Mouse (Mus musculus): ENCODE measurements around the gene Mrpl41. TPM values are rescaled to one million over a fixed set of nuclear protein-coding genes. Genes with fewer than 3 reads are reported as not detected.
"Not testable (repeated sequence)": the region's sequence is repeated elsewhere in the genome, so short reads cannot be mapped to it uniquely, and the experiment has no call there.

The Mrpl41 gene
- 100 to 1,000 TPM; 102 to 124 TPM for polyA plus RNA-seq (2017; shearing (Covaris generic))

DNA sequence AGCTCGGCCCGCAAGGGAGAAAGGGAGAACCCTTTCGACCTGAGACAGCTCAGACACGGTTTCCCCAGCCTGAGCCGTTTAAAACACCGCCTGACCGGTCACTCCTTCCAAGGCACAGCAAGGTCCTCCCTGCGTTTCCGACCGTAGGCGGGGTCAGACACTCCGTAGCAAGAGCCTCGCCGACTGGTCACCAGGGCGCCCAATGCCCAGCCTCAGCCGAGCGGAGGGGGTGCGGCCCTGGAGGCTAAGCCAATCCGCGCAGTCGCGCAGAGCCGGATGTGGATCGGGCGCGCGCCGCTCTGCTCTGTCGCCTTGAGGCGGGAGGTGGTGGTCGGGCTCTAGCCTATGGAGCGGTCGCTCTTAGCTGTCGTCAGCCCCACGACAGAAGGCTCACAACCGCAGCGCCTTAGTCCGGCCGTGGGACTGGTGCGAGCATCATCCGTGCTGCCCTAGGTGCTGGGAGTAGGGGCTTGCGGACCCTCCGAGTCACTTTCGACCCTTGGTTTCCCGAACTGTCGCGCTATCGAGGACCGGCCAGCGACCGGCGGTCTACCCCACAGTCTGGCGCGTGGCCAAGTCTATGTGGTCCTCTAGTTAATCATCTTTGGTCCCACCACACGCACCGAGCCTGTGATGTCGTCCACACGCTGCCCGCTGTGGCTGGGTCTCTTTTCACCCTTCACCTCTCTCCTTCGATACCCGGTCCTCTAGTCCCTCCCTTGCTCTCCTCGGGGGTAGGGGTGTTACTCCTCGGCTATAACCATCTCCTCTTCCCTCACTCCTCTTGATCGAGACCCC, at the start of gene Mrpl41:
Gene Mrpl41, minus strand, starts transcription at position 193 of the 798 bp plus-strand sequence.
- ATAC-seq = peak; percentile 92

DNA sequence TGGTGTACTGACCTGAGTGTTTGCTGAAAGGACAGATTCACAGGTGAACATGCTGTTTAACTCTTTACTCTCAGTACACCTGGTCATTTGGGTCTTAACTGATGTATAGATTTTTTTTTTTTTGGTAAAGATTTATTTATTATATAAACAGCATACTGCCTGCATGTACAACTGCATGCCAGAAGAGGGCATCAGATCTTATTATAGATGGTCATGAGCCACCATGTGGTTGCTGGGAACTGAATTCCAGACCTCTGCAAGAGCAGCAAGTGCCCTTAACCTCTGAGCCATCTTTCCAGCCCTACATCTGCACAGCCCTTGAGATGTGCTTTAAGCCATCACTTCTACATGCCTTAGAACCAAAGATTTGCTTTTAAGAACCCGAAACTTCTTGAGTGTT, 47.8 kb upstream of the Mrpl41 start:
- no peak for ATAC-seq

DNA sequence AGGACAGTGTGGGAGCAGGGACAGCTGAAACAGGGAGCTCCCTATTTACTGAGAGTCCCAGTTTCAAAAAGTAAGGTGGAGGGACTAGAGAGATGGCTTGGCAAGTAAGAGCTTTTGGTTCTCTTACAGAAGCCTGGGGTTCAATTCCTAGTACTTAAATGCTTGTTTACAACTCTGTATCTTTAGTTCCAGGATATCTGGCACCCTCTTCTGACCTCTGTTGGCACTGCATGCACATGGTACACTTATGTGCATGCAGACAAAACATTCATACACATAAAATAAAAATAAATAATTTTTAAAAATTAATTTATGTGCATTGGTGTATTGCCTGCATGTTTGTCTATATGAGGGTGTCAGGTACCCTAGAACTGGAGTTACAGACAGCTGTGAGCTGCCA, 33.4 kb upstream of the Mrpl41 start:
- ATAC-seq = no peak

DNA sequence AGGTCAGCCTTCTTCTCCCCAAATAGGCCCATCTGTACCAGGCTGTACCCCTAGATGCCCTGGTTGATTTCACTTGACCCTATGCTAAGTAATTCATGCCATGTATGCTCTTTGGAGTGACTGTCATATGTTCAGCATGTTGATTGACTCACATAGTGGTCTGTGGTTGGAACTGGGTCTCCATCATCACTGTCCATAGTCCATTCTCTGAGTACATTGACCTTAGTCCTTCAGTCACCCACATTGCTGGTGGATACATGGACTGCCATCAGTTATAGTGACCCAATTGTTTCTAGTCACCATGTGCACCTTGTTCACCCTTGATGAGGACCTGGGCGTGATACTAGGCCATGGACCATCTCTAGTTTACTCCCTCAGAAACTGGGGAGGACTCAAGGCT, 31.9 kb upstream of the Mrpl41 start:
- no peak for ATAC-seq

DNA sequence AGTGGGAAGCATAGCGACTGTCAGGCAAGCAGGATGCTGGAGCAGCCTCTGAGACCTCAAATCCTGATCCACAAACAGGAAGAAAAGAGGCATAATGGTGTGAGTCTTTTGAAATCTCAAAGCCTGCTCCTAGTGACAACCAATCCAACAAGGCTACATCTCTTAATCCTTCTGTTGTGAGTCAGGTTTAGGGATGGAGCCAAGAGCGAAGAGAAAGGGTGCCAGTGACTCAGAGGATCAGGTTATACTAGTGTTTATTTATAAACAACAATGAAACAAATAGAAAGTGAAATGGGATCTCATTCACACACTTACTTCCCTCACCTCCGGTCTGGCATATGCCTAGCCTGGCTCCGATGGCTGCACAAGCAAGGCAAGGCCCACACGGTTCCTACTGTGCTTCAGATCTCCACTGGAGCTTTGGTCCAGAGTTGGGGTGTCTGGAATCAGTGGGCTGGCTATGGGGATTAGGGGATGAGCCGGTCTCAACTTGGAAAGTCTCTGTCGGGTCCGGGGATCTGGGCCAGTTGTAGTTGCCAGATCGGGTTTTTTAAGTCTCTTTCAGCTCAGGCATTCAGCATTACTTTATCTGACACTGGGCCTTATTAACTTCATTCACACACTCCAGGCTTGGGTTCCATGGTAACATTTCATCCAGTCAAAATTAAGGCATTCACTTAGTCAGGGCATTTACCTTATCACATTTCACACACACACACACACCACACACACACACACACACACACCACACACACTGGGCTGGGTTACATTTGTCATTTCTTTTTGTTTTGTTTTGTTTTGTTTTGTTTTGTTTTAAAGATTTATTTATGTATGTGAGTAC, 29.3 kb upstream of the Mrpl41 start:
- no peak for ATAC-seq

DNA sequence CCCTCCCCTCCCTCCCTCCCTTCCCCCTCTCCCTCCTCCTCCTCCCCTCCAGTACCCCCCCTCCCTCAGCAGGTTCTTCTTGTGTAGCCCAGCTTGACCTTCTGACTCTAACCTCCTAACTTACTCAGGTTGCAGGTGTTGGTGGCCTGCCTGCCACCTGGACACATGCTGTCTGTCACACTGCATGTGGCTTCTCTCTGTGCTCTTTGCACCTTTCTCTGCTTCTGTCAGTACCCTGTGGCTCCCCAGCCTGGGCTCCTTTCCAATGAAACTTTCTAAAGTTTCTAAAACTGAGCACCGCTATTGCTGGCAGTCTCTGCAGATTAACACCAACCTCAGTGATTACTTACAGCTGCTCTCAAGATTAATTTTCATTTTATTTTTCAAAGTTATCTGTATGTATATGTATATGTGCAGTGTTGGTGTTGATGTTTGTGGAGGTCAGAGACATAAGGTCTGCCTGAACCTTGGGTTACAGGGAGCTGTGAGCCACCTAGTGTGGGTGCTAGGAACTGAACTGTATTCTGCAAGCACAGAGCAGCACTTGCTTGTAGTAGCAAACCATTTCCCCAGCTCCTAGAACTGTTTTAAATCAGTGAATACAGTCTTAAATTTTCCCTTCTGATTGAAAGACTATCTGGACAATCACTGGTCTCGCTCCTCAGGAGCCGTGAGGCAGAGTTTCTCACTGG, 25.8 kb upstream of the Mrpl41 start:
- ATAC-seq = no peak

GRCm38 (mm10) chr2:24996471-24996870, 21.6 kb upstream of the Mrpl41 start:
- no peak for ATAC-seq

DNA sequence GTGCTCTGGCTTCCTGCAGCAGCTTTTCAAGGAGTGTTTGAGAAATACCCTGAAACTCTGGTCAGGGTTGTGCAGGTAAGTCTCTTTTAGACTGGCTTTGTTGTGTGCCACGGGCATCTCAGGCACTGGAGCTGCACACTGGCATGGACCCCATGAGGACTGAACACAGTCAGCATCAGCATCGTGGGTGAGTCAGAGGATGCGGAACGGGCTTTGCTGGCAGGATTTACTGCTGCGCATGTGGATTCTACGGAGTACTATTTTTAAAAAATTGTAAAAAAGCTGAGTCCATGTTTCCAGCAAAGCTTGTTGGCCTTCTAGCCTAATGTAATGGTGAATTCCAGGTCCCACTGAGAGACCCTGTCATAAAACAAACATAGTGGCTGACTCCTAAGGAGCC, 20.4 kb upstream of the Mrpl41 start:
- no peak for ATAC-seq

DNA sequence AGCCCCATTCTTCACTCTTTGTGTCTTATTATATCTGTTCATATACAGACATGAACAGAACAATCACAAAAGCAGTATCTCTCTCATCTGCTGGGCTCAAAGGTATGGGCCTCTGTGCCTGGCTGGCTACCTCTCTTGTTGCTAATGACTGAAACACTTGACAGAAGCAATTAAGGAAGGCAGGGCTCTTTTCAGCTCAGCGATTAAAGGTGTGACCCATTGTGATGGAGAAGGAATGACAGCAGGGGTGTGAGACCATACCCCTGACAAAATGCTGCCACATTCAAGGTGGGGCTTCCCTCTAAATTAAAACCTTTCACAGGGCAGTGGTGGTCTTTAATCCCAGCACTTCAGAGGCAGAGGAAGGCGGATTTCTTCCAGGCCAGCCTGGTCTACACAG, 12.9 kb upstream of the Mrpl41 start:
- no peak for ATAC-seq

DNA sequence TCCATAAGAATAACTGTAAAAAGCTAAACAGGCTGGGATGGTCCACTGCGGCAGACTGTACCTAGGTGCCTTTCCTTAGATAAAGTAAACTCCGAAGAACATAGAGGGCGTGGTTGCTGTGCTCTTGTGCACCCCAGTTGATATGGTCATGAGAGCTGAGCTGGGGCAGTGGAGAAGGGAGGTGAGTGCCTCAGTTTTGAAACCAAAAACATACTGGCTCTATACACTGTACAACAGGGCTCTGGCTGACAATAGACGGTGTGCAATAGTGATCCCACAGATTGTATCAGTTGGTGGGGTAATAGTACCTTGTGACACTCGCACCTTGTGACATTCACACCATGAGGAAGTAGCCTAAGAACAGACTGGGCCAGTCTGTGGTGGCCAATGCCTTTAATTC, 2.1 kb upstream of the Mrpl41 start:
- no peak for ATAC-seq

DNA sequence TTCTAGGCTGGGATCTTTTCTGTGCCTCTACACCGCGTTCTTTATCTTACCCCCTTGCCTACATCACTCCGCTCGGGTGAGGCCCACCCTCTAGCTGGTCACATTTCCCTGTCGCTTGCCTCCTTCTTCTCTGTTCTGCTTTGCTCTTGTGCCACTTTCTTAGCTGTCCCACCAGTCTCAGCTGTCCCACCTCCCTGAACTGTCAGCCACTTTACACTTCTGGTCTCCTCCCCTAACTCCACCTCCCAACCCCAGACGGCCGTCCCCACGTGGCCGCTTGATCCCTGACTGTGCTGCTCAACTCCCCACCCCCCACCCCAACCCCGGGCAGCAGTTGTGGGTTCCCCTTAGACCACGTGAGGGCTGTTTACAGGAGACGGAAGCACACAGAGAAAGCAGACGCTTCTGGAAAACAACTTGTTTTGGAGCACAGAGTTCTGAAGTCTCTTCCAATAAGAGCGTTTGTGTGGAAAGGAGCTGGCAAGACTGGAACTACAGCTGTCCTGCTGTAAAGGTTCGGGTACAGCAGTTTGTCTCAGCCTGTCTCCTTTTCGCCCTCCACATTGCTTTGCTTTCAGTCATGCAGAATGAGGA, 903 bp upstream of the Mrpl41 start, which contains the start of gene Pnpla7:
Gene Pnpla7, plus strand, starts transcription at position 330 of the 594 bp plus-strand sequence.
- peak; percentile 59 for ATAC-seq

GRCm38 (mm10) chr2:24974452-24974851, 446 bp downstream of the Mrpl41 start:
- ATAC-seq = not testable (repeated sequence)

- ATAC-seq = no peak
These were observed 4.5 kb downstream of the Mrpl41 start for GRCm38 (mm10) chr2:24970386-24970785.

GRCm38 (mm10) chr2:24962304-24963000, 12.4 kb downstream of the Mrpl41 start, which contains the start of gene Dph7:
Gene Dph7, plus strand, starts transcription at chr2:24962400.
- peak; percentile 90 for ATAC-seq

DNA sequence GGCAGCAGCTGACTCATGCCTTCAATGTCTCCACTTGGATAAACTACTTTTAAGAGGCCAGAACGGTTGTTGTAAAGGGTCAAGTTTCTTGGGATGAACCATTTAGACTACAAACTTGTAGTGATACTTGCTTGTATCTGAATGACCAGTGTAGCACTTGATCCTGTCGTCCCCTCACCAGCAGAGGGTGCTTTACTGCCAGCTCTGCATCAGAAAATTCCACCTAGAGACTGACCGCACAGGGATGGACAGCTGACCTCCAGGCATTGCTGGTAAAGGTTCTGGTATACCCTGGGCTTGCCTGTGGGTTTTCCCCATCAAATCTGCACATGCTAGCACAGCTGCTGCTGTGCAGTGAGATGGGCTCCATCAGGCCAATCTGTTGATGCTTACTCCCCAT, 14.0 kb downstream of the Mrpl41 start:
- no peak for ATAC-seq

DNA sequence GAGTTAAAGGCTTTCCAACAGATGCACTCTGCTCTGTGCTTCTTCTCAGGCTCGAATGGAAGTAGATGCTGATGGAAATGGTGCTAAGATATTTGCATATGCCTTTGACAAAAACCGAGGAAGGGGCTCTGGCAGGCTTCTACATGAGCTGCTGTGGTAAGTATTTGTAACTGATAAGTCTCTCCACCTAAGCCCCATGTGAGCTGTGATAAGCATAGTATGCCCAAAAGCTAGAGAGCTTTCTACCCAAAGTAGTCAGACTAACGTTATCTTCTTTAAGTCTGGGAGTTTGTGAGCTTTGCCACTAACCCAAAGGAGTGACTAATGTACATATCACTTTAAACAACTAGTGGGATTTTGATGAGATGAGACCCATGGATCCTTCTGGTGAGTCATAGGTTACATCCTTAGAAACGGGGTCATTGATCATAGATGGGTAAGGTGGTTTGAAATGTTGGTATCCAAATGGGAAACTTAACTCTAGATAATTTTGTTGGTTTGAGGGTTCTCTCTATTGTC, 22.3 kb downstream of the Mrpl41 start:
- ATAC-seq = no peak

GRCm38 (mm10) chr2:24950189-24950535, 24.7 kb downstream of the Mrpl41 start:
- no peak for ATAC-seq

DNA sequence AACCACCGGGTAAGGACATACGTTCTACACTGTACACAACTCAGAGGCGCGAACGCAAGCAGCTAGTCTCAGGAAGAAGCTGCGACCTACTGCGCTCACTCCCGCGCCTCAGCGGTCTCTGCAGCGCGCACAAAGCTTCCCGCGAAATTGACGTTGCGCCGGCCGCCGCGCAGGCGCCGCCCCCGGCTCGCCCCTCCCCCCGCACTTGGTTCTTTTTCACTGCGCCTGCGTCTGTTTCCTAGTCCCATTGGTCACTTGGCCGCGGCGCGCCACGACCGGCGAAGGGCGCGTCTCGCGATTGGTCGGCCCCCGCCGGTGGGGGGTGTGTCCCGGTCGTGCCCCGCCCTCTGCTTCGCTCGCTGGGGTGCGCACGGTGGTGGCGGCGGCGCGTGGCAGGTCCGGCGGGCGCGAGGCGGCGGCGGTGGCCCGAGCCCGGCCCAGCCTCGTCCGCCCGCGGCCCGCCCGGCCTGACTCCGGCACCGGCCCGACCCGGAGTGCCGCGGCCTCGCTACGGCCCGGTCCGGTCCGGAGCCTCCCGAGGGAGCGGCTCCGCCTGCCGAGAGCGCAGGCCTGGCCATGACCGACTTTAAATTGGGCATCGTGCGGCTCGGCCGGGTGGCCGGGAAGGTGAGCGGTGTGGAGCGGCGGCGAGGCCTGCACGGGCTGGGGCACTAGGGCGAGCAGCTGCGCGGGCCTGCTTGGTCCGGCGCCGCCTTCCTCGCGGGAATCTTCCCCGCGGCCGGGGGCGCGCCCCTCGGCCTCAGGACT, 25.3 kb downstream of the Mrpl41 start, which contains the start of gene Zmynd19:
Gene Zmynd19, plus strand, starts transcription at position 372 of the 768 bp plus-strand sequence.
- ATAC-seq = peak; percentile 97

- not testable (repeated sequence) for ATAC-seq
These were observed 30.6 kb downstream of the Mrpl41 start for GRCm38 (mm10) chr2:24944304-24944703.

DNA sequence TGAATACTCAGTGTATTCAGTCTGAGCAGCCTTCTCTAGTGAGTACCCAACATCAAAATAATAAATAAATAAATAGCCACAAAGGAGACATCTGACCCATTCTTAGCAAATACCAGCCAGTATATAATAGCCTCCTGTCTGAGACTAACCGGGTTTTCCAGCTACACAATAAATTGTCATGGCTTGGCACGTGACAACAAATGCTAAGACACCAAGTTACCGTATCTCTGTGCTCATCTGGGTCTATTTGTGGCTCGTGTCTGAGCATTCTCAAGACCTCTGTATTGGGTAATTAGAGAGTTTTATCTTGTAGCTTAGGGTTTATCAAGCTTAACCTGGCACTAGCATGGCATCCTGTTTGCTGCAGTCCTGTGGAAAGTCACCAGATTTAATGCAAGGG, 32.8 kb downstream of the Mrpl41 start:
- no peak for ATAC-seq

Data from activated CD4-positive, CD25-positive, alpha-beta regulatory T cell, adult 4 months (primary cell).